Mouse (Mus musculus): ENCODE measurements at regions not wholly inside any gene's neighbourhood (a gene's known extent, or its start where the extent isn't known, plus 50 kb on each side); places are given as distances from the start of the nearest gene placed in this dataset.

DNA sequence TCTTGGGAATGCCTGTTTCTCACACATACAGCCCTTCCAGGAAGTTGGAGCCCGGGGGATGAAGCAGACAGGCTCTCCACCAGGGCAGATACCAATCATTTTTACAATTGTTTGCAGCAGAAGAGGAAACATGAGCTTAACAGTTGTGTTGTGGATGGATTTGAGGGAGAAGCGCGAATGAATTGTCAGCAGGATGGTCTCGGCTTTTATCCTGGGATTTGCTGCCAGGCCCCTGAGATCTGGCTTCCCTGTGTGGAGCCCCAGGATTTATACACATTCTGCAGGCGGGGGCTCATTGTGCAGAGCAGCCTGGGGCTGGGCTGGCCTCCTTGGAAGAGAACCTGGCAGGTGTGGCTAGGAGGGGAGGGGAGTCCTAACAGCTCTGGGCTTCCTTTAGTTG, 73.9 kb upstream of the Pitx1 start:
- no peak for TF ChIP-seq POLR2A (IDR thresholded peaks at IDR 0.05; ENCODE audit: borderline replicate concordance, extremely low read depth, low read depth, low read length)
- TF ChIP-seq CTCF (IDR thresholded peaks at IDR 0.05; ENCODE audit: insufficient read depth, low read length): no peak
